Mouse (Mus musculus) thymus, postnatal 10 days (tissue): ENCODE results near the gene 1110017D15Rik.

ENCODE experiments used
- DNase-seq, 2 experiments: peaks; one replicate each; pipeline ENCODE4 v3.0.0; 2021; ENCODE audit warnings: low spot score in 2 of 2

Gene 1110017D15Rik

DNA sequence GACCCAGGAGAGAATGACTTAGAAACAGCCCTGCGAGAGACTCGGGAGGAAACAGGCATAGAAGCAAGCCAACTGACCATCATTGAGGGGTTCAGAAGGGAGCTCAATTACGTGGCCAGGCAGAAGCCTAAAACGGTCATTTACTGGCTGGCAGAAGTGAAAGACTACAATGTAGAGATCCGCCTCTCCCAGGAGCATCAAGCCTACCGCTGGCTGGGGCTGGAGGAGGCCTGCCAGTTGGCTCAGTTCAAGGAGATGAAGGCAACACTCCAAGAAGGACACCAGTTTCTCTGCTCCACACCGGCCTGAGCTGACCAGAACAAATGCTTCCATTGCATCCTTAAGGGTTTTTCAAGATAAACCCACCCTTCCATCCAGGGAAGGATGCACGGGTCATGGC is 36.9 kb downstream of the 1110017D15Rik start:
- DNase-seq, result no peak

- DNase-seq, result no peak
These were observed 37.7 kb downstream of the 1110017D15Rik start for GRCm38 (mm10) chr4:41479456-41479804.

DNA sequence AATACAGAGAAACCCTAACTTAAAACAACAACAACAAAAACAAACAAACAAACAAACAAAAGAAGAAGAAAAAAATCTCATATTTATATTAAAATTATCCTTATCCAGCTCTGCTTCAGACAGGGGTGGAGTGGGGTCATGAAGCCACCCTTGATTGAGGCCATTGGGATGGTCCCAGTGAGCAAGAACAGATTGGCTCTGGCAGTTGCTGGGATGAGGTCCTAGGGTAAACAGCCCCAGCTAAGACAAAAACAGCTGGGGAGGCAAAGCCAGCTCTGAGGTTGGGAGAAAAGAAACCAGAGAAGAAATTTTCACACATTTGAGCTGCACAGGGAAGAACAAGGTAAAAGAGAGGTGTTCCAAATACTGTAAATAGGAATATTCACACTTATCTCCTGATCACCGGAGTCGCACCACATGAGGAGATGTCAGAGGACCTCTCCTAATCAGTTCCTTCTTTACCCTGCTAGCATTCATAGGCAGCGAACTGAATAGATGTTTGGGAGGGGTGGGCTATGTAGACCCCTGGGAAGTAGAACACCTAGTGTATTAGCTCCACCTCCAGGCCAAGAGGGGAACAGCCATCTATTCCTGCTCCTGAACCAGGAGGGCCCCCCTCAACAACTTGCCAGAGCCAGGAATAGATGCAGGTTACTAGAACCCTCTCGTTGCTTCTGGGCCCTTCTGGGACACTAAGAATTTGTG is 38.2 kb downstream of the 1110017D15Rik start:
- no peak for DNase-seq

- DNase-seq, result no peak
These were observed 39.4 kb downstream of the 1110017D15Rik start for GRCm38 (mm10) chr4:41477648-41478160.

DNA sequence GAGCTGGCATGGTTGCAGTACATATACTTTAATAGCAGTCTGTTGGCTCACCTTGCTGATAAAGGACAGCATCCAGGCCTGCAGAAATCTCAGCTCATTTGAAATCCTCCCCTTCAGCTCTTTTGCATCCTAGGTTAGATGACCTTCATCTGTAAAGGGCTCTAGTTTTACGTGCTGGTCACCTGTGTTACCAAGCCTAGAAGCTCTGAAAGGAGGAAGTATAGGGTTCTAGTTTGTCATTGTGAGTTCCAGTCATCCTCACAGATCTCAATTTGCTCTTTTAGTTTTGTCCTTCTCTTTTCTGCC is 45.8 kb downstream of the 1110017D15Rik start:
- no peak for DNase-seq

GRCm38 (mm10) chr4:41470684-41471383 is 46.3 kb downstream of the 1110017D15Rik start:
- DNase-seq, result no peak

GRCm38 (mm10) chr4:41470051-41470683 is 47.0 kb downstream of the 1110017D15Rik start:
- no peak for DNase-seq

- DNase-seq, result no peak
These were observed 47.9 kb downstream of the 1110017D15Rik start for GRCm38 (mm10) chr4:41469199-41469598.

GRCm38 (mm10) chr4:41468396-41469080 is 48.6 kb downstream of the 1110017D15Rik start:
- peak in 1 of 2 experiments; percentile 25 for DNase-seq

GRCm38 (mm10) chr4:41465287-41465665 is 51.9 kb downstream of the 1110017D15Rik start:
- DNase-seq, result no peak

DNA sequence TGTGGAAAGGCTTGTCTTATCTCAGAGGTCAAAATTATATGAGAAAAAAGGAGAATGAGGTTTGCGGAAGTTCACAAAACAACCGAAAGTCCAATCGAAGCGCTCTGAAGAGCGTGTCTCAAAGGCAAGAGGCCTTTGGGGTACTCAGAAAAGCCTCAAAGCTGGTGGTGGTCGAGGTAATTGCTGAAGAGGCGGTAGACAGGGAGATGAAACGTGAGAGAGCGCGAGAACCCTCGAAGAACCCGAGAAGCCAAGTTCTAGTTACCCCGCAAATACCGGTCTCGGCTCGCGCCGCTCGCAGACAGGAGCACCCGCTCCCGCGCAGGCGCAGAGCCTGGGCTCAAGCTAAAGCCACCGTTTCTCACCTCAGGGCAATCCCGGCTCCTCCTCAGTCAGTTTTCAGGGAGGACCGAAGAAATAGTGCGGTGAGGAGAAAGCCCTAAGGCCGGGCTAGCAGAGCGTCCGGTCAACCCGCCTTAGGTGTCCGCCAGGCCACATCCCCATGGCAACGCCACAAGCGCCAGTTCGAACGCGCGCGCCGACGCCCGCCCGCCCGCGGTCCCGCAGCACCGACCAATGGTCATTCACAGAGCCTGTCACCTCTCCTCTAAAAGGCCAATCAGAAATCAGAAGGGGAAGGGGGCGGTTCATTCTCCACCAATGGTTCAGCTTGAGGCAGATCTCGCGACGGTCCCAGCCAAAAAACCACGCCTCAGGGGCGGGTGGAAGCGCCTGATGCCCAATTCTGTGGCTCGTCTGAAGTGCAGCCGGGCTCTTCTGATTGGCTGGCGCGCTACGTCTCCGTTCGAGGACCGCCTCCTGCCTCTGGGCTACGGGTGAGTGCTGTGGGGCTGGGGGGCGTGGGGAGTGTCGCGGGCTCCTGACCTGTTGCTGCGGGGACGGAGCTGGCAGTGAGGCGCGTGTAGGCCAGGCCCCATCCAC is 52.5 kb downstream of the 1110017D15Rik start, which contains the start of the genes Kif24 and Nudt2:
Gene Kif24 (minus strand): TSS at position 543 of the 942 bp plus-strand sequence.
Gene Nudt2 (plus strand): TSS at position 807 of the 942 bp plus-strand sequence.
- DNase-seq, result peak; percentile 96 to 98

DNA sequence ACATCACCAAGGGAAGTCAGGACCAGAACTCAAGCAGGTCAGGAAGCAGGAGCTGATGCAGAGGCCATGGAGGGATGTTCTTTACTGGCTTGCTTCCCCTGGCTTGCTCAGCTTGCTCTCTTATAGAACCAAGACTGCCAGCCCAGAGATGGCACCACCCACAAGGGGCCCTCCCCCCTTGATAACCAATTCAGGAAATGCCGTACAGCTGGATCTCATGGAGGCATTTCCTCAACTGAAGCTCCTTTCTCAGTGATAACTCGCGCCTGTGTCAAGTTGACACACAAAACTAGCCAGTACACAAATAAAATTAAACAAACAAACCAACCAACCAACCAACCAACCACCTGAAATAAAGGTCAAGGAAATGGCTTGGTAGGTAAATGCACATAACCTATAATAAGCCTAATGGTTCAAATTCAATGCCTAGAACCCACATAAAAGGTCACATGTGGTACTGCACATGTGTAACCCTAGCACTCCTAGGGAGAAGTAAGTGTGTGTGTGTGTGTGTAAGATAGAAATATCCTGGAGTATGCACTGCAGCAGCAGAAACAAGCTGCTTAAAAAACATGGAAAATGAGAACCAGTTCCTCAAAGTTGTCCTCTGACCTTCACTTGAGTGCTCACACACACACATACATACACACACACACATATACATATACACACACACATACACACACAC is 53.9 kb downstream of the 1110017D15Rik start:
- DNase-seq, result peak; percentile 17 to 32

- DNase-seq, result no peak
These were observed 56.4 kb downstream of the 1110017D15Rik start for GRCm38 (mm10) chr4:41460690-41461089.
